Mouse (Mus musculus) embryonic facial prominence, embryonic 12.5 days (tissue): ENCODE data around the gene Pik3r4. TPM values are rescaled to one million over a fixed set of nuclear protein-coding genes. Genes with fewer than 3 reads are reported as not detected.

Source experiments
- polyA plus RNA-seq: library from polyadenylated mRNA; unstranded; fragments of >200 nt; fragmentation: Nextera tagmentation; extraction: Ambion mirVana; gene quantifications from 2 replicates; pipeline ENCODE4 v1.2.1, GENCODE M21; 2016

The Pik3r4 gene
- polyA plus RNA-seq, 1 experiment from 2014 or later: 32.2 TPM

Other genes starting within 250 kb of the Pik3r4 start
- gene Aste1, start 247.6 kb upstream of the Pik3r4 start, polyA plus RNA-seq: 14.2 and 14.3 TPM in 2 replicates
- gene Nek11, start 247.5 kb upstream of the Pik3r4 start, polyA plus RNA-seq: 0.53 and 0.72 TPM in 2 replicates
- gene Atp2c1, start 115.7 kb upstream of the Pik3r4 start, polyA plus RNA-seq: 65.7 and 65.9 TPM in 2 replicates
- 0.37 and 0.55 TPM in 2 replicates for gene Col6a6, start 185.2 kb downstream of the Pik3r4 start, polyA plus RNA-seq